Mouse (Mus musculus): Measurements from ENCODE around the gene Rapgef5. TPM values are rescaled to one million over a fixed set of nuclear protein-coding genes. Genes with fewer than 3 reads are reported as not detected.

Gene Rapgef5
- total RNA-seq, 1 experiment: 9.9 TPM

DNA sequence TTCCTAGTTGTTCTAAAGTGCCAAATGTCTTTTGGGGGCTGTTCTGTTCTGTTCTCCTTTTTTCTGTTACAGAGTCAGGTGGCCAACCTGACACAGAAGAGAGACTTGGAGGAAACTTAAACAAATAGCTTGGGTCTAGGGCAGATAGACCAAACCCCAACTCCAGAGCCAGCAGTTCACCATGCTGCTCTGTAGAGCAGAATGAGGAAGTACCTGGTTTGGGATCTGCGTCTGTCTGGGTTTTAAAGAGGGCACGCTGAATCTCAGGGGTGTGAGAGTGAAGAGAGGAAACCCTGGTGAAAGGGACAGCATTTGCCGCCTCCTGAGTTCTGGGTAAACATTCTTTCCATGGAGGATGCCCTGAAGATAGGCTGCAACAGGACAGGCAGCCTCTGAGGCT lies 219.9 kb downstream of the Rapgef5 start:
- no peak overlapping the region for H3K4me3 ChIP-seq (ENCODE audit: insufficient read depth in 1 of 2, low read depth in 1 of 2, low read length in 2 of 2, poor library complexity in 1 of 2, severe bottlenecking in 1 of 2)
- H3K9me3 ChIP-seq (ENCODE audit: control insufficient read depth, insufficient read depth, low read depth, low read length): no peaks in the 10 kb centered on the region
- no peaks in the 10 kb centered on the region for H3K36me3 ChIP-seq (ENCODE audit: control insufficient read depth, insufficient read depth, low read length, poor library complexity, severe bottlenecking)
- TF ChIP-seq ZNF384 (IDR thresholded peaks at IDR 0.05; ENCODE audit: low read depth, low read length): no peak
- TF ChIP-seq ZC3H11A (IDR thresholded peaks at IDR 0.05; ENCODE audit: borderline replicate concordance, low read depth, low read length): no peak
- no peak for TF ChIP-seq HCFC1 (IDR thresholded peaks at IDR 0.05; ENCODE audit: borderline replicate concordance, insufficient read depth, low read length)
- TF ChIP-seq MAFK (IDR thresholded peaks at IDR 0.05; ENCODE audit: insufficient read depth, low read depth, low read length): no peak
- no peak for TF ChIP-seq CHD2 (IDR thresholded peaks at IDR 0.05; ENCODE audit: low read depth, low read length)
- H3K27ac ChIP-seq (ENCODE audit: insufficient read depth, low read depth, low read length, poor library complexity, severe bottlenecking): no peak overlapping the region
- H3K9ac ChIP-seq (ENCODE audit: insufficient read depth, low read depth, low read length, poor library complexity, severe bottlenecking): no peak overlapping the region
- in situ Hi-C loops (cut with MboI; ENCODE audit: low sequenced_read_pairs in 2 of 2, unreplicated experiment in 2 of 2): no loop called here
- peaks cover 0 to 12% of the 10 kb centered on the region in 2 experiments; a peak in 3 of 4 replicates for H3K4me1 ChIP-seq (ENCODE audit: control insufficient read depth in 2 of 2, insufficient read depth in 2 of 2, low read length in 2 of 2, poor library complexity in 1 of 2)
- DNase-seq (ENCODE audit: low read depth, low spot score): no peak

DNA sequence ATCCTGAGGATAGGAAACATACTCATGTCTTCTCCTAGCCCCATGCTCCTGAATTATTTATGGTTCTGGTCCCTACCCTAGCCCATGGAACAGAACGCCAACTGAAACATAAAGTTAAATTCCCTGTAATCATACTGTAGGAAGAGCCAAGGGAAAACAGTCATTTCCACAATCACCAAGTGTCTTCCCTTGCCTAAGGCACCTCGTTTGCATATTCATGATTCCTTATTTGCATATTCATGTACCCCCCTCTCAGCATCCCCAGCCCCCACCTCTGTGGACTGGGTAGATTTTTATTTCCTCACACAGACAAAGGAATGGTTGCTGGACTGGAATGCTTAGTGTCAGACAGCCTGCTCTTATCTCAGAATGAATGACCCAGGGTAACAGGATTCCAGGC lies 220.6 kb downstream of the Rapgef5 start:
- no peak overlapping the region for H3K27ac ChIP-seq (ENCODE audit: insufficient read depth, low read depth, low read length, poor library complexity, severe bottlenecking)

DNA sequence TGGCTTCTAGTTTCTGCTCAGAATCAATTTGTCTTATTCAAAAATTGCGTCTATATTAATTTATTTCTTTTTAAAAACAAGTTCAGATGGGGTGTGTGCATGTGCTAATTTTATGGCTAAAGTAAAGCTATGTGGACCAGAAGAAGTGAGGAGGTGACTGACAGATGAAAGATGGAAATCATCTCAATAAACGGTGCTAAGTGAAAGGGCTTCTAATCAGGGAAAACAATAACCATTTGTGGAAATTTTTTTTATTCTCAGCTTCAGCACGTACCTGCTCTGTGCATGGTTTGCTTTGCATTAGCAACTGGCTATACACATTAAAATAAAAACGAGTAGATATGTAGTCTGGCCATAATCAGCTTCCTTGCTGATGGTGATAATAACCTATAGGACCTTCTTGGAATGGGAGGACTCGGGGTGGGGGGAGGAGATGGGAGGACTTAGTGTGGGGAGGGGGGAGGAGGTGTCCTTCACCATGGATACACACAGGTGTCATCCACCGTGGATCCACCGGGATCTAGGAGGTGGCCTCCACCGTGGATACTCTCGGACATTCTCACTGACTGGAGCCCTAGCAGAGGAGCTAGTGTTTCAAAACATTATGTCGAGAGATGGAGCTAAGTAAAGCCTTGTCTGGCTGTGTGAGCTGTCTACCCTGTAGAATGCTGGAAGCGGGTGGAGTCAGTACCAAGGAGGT lies 221.2 kb downstream of the Rapgef5 start:
- Histone ChIP-seq H3K27ac (ENCODE audit: insufficient read depth, low read depth, low read length, poor library complexity, severe bottlenecking) (no peak overlapping the region), H3K9me3 (ENCODE audit: control insufficient read depth, insufficient read depth, low read depth, low read length) (no peaks in the 10 kb centered on the region), H3K4me3 (ENCODE audit: insufficient read depth in 1 of 2, low read depth in 1 of 2, low read length in 2 of 2, poor library complexity in 1 of 2, severe bottlenecking in 1 of 2) (no peak overlapping the region), H3K36me3 (ENCODE audit: control insufficient read depth, insufficient read depth, low read length, poor library complexity, severe bottlenecking) (no peaks in the 10 kb centered on the region), H3K9ac (ENCODE audit: insufficient read depth, low read depth, low read length, poor library complexity, severe bottlenecking) (no peak overlapping the region), H3K4me1 (ENCODE audit: control insufficient read depth in 2 of 2, insufficient read depth in 2 of 2, low read length in 2 of 2, poor library complexity in 1 of 2) (peaks cover 0 to 15% of the 10 kb centered on the region in 2 experiments; a peak in 3 of 4 replicates)
- DNase-seq (ENCODE audit: low read depth, low spot score): no peak
- TF ChIP-seq CHD2 (IDR thresholded peaks at IDR 0.05; ENCODE audit: low read depth, low read length) (no peak), ZC3H11A (IDR thresholded peaks at IDR 0.05; ENCODE audit: borderline replicate concordance, low read depth, low read length) (no peak), ZNF384 (IDR thresholded peaks at IDR 0.05; ENCODE audit: low read depth, low read length) (no peak), MAFK (IDR thresholded peaks at IDR 0.05; ENCODE audit: insufficient read depth, low read depth, low read length) (no peak), HCFC1 (IDR thresholded peaks at IDR 0.05; ENCODE audit: borderline replicate concordance, insufficient read depth, low read length) (no peak)
- in situ Hi-C loops (cut with MboI; ENCODE audit: low sequenced_read_pairs in 2 of 2, unreplicated experiment in 2 of 2): no loop called here

More for the DNA sequence above, 220.6 kb downstream of the Rapgef5 start:
- H3K9me3 ChIP-seq (ENCODE audit: control insufficient read depth, insufficient read depth, low read depth, low read length): no peaks in the 10 kb centered on the region
- H3K4me3 ChIP-seq (ENCODE audit: insufficient read depth in 1 of 2, low read depth in 1 of 2, low read length in 2 of 2, poor library complexity in 1 of 2, severe bottlenecking in 1 of 2): no peak overlapping the region
- H3K4me1 ChIP-seq (ENCODE audit: control insufficient read depth in 2 of 2, insufficient read depth in 2 of 2, low read length in 2 of 2, poor library complexity in 1 of 2): peaks cover 0 to 15% of the 10 kb centered on the region in 2 experiments; a peak in 3 of 4 replicates
- DNase-seq (ENCODE audit: low read depth, low spot score): no peak
- no peak overlapping the region for H3K9ac ChIP-seq (ENCODE audit: insufficient read depth, low read depth, low read length, poor library complexity, severe bottlenecking)
- H3K36me3 ChIP-seq (ENCODE audit: control insufficient read depth, insufficient read depth, low read length, poor library complexity, severe bottlenecking): no peaks in the 10 kb centered on the region
- no peak for TF ChIP-seq ZC3H11A (IDR thresholded peaks at IDR 0.05; ENCODE audit: borderline replicate concordance, low read depth, low read length)
- in situ Hi-C loops (cut with MboI; ENCODE audit: low sequenced_read_pairs in 2 of 2, unreplicated experiment in 2 of 2): no loop called here

DNA sequence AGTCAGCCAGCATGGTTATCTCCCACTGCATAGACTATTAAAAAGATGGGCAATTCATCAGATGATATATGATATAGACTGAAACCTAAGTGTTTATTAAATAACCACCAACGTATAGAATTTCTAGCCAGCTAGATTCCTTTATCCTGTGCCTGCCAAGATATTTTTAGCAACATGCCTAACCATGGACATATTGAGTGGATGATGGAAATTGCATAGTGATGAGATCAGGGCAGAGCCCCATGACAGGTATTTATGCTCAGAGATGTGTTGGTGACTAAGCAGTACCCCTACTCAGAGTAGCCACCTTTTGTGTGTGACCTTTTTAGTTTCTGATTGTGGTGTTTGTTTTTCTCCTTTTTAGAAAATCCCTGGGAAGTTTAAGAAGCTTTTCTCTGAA lies 226.2 kb downstream of the Rapgef5 start:
- no peaks in the 10 kb centered on the region for H3K9me3 ChIP-seq (ENCODE audit: control insufficient read depth, insufficient read depth, low read depth, low read length)
- TF ChIP-seq MAFK (IDR thresholded peaks at IDR 0.05; ENCODE audit: insufficient read depth, low read depth, low read length): no peak
- no peak for TF ChIP-seq CHD2 (IDR thresholded peaks at IDR 0.05; ENCODE audit: low read depth, low read length)
- TF ChIP-seq ZNF384 (IDR thresholded peaks at IDR 0.05; ENCODE audit: low read depth, low read length): no peak
- TF ChIP-seq ZC3H11A (IDR thresholded peaks at IDR 0.05; ENCODE audit: borderline replicate concordance, low read depth, low read length): no peak
- TF ChIP-seq HCFC1 (IDR thresholded peaks at IDR 0.05; ENCODE audit: borderline replicate concordance, insufficient read depth, low read length): no peak
- in situ Hi-C loops (cut with MboI; ENCODE audit: low sequenced_read_pairs in 2 of 2, unreplicated experiment in 2 of 2): no loop called here
- H3K36me3 ChIP-seq (ENCODE audit: control insufficient read depth, insufficient read depth, low read length, poor library complexity, severe bottlenecking): no peaks in the 10 kb centered on the region
- DNase-seq (ENCODE audit: low read depth, low spot score): no peak
- H3K9ac ChIP-seq (ENCODE audit: insufficient read depth, low read depth, low read length, poor library complexity, severe bottlenecking): no peak overlapping the region
- H3K4me1 ChIP-seq (ENCODE audit: control insufficient read depth in 2 of 2, insufficient read depth in 2 of 2, low read length in 2 of 2, poor library complexity in 1 of 2): peaks cover 0 to 18% of the 10 kb centered on the region in 2 experiments; a peak in 2 of 4 replicates
- no peak overlapping the region for H3K4me3 ChIP-seq (ENCODE audit: insufficient read depth in 1 of 2, low read depth in 1 of 2, low read length in 2 of 2, poor library complexity in 1 of 2, severe bottlenecking in 1 of 2)
- no peak overlapping the region for H3K27ac ChIP-seq (ENCODE audit: insufficient read depth, low read depth, low read length, poor library complexity, severe bottlenecking)
